Mouse (Mus musculus) liver, postnatal 0 days (tissue): ENCODE results near the gene Cenpf. TPM values are rescaled to one million over a fixed set of nuclear protein-coding genes. Genes with fewer than 3 reads are reported as not detected.

Experiments used
- ATAC-seq: fragments of 200-750 bp; cut with Nextera tagmentation; 2 replicates; pipeline ENCODE4 v1.8.0; 2017; ENCODE audit warnings: mild to moderate bottlenecking, moderate library complexity
- DNase-seq: peaks from one replicate; pipeline ENCODE4 v3.0.0-alpha.2; 2016
- H3K27ac ChIP-seq: fragments of 300-500 bp; sonication (generic); 2 replicates; pipeline ENCODE4 v1.5.1; 2014; ENCODE audit warnings: antibody characterized with exemption, moderate library complexity, mild to moderate bottlenecking, low read depth
- H3K27me3 ChIP-seq: fragments of 300-500 bp; sonication (generic); 2 replicates; pipeline ENCODE4 v1.6.1; 2014; ENCODE audit warnings: low read length, control low read depth, mixed read lengths; ENCODE audit not compliant: insufficient read depth
- H3K36me3 ChIP-seq: fragments of 300-500 bp; sonication (generic); replicated peaks from 2 replicates; pipeline ENCODE4 v1.6.1; 2014; ENCODE audit warnings: mild to moderate bottlenecking, control low read depth, low read length, moderate library complexity, mixed read lengths; ENCODE audit not compliant: insufficient read depth
- H3K4me1 ChIP-seq: fragments of 300-500 bp; sonication (generic); 2 replicates; pipeline ENCODE4 v1.6.1; 2014; ENCODE audit warnings: antibody characterized with exemption, mild to moderate bottlenecking, control low read depth; ENCODE audit not compliant: insufficient read depth
- H3K4me2 ChIP-seq: fragments of 300-500 bp; sonication (generic); 2 replicates; pipeline ENCODE4 v1.6.1; 2014; ENCODE audit warnings: low read depth, mild to moderate bottlenecking, low read length, moderate library complexity, mixed read lengths
- H3K4me3 ChIP-seq: fragments of 300-500 bp; sonication (generic); 2 replicates; pipeline ENCODE4 v1.5.1; 2014; ENCODE audit warnings: low read depth, low read length
- H3K9ac ChIP-seq: fragments of 300-500 bp; sonication (generic); replicated peaks from 2 replicates; pipeline ENCODE4 v1.6.1; 2014; ENCODE audit warnings: mild to moderate bottlenecking, moderate library complexity
- H3K9me3 ChIP-seq: fragments of 300-500 bp; sonication (generic); 2 replicates; pipeline ENCODE4 v1.6.1; 2016; ENCODE audit warnings: mild to moderate bottlenecking, control low read depth, low read length, mixed read lengths
- CTCF ChIP-seq: sonication (generic); IDR thresholded peaks from 2 replicates; pipeline ENCODE4 v1.5.1; 2016; ENCODE audit warnings: antibody characterized with exemption, low read depth
- EP300 ChIP-seq: IDR thresholded peaks from 2 replicates; pipeline ENCODE4 v1.6.1; 2016; ENCODE audit warnings: antibody characterized with exemption, low read depth, mild to moderate bottlenecking
- WGBS: fragments of 180-500 bp; shearing (Covaris S2); extraction: QIAGEN DNeasy Blood & Tissue Kit; methylation state at CpG from one replicate; pipeline ENCODE4 v1.1.7; 2014; ENCODE audit not compliant: insufficient replicate concordance; 5-methylcytosine and 5-hydroxymethylcytosine counted together
- polyA plus RNA-seq: library from polyadenylated mRNA; unstranded; fragments of >200 nt; fragmentation: Nextera tagmentation; extraction: Ambion mirVana; gene quantifications from 2 replicates; pipeline ENCODE4 v1.2.1, GENCODE M21; 2015

Gene Cenpf
- polyA plus RNA-seq, 1 experiment from 2014 or later, result 35.0 TPM

DNA sequence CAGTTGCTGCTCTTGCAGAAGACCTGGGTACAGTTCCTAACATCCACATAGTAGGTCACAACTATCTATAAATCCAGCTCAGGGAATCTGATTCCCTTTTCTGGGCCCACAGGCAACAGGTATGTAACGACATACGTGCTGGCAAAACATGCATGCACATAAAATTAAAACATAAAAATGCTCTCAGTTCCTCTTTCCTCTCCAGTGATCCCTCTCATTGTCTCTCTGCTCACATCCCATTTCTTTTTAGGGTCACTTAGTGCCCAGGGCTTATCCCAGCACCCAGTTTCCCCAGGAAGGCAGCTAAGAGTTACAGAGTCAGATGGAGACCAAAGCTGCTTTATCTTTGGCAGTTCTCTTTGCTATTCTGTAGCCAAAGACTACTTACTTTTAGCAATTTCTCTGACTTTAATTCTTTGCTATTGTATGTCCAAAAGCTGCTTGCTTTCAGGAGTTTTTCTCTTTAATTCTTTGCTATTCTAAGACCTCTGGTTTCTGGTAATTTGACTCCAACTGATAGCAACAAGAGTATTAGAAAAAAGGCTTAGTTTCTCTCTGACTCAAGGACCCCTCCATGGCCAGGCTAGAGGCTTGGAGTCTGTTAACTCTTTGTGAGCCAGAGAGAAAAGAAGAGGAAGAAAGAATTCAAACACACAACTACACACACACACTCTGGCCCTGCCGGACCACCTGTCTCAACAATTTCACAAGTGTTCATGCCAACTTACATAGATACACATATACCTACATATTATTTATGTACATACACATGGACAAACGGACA lies 1.4 kb upstream of the Cenpf start:
- Histone ChIP-seq H3K4me2 (peak overlapping the region; percentile 75), H3K27me3 (no peaks in the 10 kb centered on the region), H3K36me3 (peaks cover 16% of the 10 kb centered on the region), H3K9me3 (no peaks in the 10 kb centered on the region), H3K27ac (no peak overlapping the region), H3K4me3 (peak overlapping the region; percentile 84), H3K9ac (peak overlapping the region; percentile 65; the same call in 1 of the 2 replicates), H3K4me1 (0 out of 2 replicates have a peak, but pooled peaks cover 2% of the 10 kb centered on the region)
- WGBS, result 37% methylated on average over 4 of the region's 4 CpGs
- no peak for DNase-seq
- TF ChIP-seq EP300 (no peak), CTCF (no peak)
- ATAC-seq, result no peak

DNA sequence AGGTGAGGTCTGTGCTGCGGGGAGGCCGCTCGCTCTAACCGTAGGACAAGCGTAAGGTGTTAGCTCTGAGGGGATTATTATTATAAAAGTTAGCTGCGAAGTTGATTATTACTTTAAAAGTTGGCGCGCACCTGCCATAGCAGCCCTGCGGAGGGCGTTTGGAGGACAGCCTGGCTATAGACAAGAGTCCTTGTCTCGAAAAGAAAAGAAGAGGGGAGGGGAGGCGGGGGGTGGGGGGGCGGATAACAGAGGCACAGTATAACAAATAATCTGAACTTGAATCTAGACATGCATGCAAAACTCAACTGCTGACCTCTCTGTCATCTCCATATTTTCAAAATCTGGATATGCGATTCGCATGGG lies 483 bp upstream of the Cenpf start:
- no peak for ATAC-seq
- Histone ChIP-seq H3K4me1 (0 out of 2 replicates have a peak, but pooled peaks cover 2% of the 10 kb centered on the region), H3K4me2 (peak overlapping the region; percentile 75), H3K36me3 (peaks cover 24% of the 10 kb centered on the region), H3K4me3 (peak overlapping the region; percentile 84), H3K27me3 (no peaks in the 10 kb centered on the region), H3K9ac (peak overlapping the region; percentile 65), H3K9me3 (no peaks in the 10 kb centered on the region), H3K27ac (peak overlapping the region; percentile 9; the same call in 1 of the 2 replicates)
- whole genome bisulfite sequencing, result 1% methylated on average over 15 of the region's 15 CpGs
- TF ChIP-seq CTCF (no peak), EP300 (no peak)
- DNase-seq, result no peak

DNA sequence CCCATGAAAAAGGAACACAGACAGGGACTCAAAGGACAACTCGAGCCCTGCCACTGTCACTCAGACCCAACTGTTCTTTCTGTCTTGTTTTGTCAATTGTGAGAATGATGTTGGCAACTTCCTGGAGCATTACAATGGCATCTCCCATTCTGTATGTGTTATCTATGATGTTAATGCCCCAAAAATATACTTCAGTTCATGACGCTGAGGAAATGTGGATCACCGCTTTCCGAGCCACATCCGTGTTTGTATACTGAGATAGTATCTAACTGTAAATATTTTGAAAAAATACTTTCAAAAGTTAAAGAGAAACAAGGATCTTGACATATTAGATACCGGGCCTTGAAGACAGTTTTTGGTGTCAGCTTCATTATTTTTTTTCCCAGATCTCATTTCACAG lies 1.9 kb downstream of the Cenpf start:
- ATAC-seq (no peak), DNase-seq (no peak)
- Histone ChIP-seq H3K4me3 (peak overlapping the region; percentile 84), H3K4me2 (peak overlapping the region; percentile 90), H3K27me3 (no peaks in the 10 kb centered on the region), H3K36me3 (peaks cover 45% of the 10 kb centered on the region), H3K9ac (peak overlapping the region; percentile 51; the same call in 1 of the 2 replicates), H3K4me1 (0 out of 2 replicates have a peak, but pooled peaks cover 2% of the 10 kb centered on the region), H3K9me3 (no peaks in the 10 kb centered on the region), H3K27ac (no peak overlapping the region)
- 69% methylated on average over 6 of the region's 6 CpGs for WGBS
- TF ChIP-seq CTCF, result no peak
- no peak for TF ChIP-seq EP300

DNA sequence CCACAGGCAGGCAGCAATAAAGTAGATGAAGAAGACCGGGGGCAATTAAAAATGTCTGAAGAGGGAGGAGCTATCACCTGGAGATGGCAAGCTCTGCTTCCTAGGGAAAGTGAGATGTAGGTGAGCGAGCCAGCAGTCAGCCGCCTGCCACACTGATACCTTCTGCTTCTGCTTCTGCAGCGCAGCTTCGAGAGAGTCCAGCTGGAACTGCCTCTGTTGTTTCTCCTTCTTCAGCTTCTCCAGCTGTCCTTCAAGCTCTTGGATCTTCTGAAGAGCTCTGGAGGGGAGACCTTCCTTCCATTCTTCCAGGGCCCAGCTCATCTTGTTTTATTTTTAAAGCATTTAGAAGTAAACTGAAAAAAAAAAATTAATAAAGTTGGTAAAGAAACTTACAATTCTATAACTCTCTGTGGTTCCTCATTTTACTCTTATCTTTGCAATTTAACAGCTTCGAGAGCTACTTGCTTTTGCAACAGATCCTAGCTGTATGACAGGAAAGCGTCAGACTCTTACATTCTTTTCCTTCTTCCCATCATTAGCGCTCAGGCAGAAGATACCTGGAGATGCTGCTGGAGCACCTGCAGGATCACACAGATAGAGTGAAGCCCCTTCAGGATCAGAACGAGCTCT lies 3.0 kb downstream of the Cenpf start:
- Histone ChIP-seq H3K4me2 (no peak overlapping the region), H3K4me3 (no peak overlapping the region), H3K27me3 (no peaks in the 10 kb centered on the region), H3K27ac (no peak overlapping the region), H3K9ac (no peak overlapping the region), H3K4me1 (0 out of 2 replicates have a peak, but pooled peaks cover 2% of the 10 kb centered on the region), H3K36me3 (peaks cover 56% of the 10 kb centered on the region), H3K9me3 (no peaks in the 10 kb centered on the region)
- TF ChIP-seq CTCF (no peak), EP300 (no peak)
- DNase-seq (no peak), ATAC-seq (no peak)
- WGBS, result 86% methylated on average over 9 of the region's 9 CpGs

DNA sequence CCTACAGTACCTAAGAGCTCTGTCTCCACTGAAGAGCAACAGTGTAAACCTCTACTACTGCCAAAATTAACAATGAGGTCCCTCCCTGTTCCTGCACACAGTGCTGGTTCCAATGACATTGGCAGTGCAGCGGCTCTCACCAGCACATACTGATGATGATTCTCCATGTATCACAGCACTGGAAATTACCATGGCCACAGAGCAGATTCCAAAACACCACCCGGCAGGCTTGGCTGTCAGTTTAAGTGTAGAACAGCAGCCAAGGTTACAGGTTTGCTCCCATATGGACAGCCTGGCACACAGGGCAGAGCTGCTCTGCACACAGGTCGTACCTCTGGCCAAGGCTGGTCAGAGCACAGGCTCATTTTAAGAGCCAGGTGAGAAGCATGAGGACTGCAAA lies 8.3 kb downstream of the Cenpf start:
- Histone ChIP-seq H3K9me3 (no peaks in the 10 kb centered on the region), H3K36me3 (peaks cover 78% of the 10 kb centered on the region), H3K27me3 (no peaks in the 10 kb centered on the region), H3K27ac (no peak overlapping the region), H3K4me3 (no peak overlapping the region), H3K4me1 (no peaks in the 10 kb centered on the region), H3K9ac (no peak overlapping the region), H3K4me2 (no peak overlapping the region)
- DNase-seq (no peak), ATAC-seq (no peak)
- TF ChIP-seq CTCF, result no peak
- TF ChIP-seq EP300, result no peak
- 93% methylated on average over 3 of the region's 3 CpGs for WGBS

DNA sequence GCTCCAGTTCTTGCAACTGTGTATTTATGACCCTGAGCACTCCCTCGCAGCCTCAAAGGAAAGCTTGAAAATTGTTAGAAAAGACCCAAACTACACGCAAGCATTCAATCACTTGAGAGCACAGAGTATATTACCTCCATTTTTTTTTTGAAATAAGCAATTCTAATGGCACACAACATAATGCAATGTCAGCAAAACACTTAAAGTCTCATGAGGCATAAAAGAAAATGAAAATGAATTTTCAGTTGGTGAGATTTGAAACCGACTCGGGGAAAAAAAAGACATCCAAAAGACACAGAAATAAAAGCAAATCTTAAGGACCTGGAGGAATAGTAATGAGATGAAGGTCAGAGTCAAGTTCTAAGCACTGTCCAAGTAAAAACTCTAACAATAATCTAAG lies 11.9 kb downstream of the Cenpf start:
- 88% methylated on average over 4 of the region's 4 CpGs for WGBS
- Histone ChIP-seq H3K4me1 (no peaks in the 10 kb centered on the region), H3K4me2 (no peak overlapping the region), H3K27me3 (no peaks in the 10 kb centered on the region), H3K27ac (no peak overlapping the region), H3K36me3 (peaks cover 74% of the 10 kb centered on the region), H3K4me3 (no peak overlapping the region), H3K9me3 (no peaks in the 10 kb centered on the region), H3K9ac (no peak overlapping the region)
- TF ChIP-seq CTCF, result no peak
- TF ChIP-seq EP300, result no peak
- ATAC-seq (no peak), DNase-seq (no peak)
